Mouse (Mus musculus) testis, adult 2 months (tissue): ENCODE results near the gene Gp9.

Source experiments
- CTCF ChIP-seq: fragments of 200-500 bp; IDR thresholded peaks from 2 replicates; pipeline ENCODE4 v1.5.1; 2012; ENCODE audit warnings: low read depth, mild to moderate bottlenecking, inconsistent platforms, low read length, moderate library complexity; ENCODE audit not compliant: control insufficient read depth, insufficient read depth, insufficient replicate concordance
- POLR2A ChIP-seq: fragments of 200-500 bp; IDR thresholded peaks from 2 replicates; pipeline ENCODE4 v1.6.1; 2012; ENCODE audit warnings: low read depth, mild to moderate bottlenecking, inconsistent platforms, low read length, moderate library complexity; ENCODE audit not compliant: control insufficient read depth

DNA sequence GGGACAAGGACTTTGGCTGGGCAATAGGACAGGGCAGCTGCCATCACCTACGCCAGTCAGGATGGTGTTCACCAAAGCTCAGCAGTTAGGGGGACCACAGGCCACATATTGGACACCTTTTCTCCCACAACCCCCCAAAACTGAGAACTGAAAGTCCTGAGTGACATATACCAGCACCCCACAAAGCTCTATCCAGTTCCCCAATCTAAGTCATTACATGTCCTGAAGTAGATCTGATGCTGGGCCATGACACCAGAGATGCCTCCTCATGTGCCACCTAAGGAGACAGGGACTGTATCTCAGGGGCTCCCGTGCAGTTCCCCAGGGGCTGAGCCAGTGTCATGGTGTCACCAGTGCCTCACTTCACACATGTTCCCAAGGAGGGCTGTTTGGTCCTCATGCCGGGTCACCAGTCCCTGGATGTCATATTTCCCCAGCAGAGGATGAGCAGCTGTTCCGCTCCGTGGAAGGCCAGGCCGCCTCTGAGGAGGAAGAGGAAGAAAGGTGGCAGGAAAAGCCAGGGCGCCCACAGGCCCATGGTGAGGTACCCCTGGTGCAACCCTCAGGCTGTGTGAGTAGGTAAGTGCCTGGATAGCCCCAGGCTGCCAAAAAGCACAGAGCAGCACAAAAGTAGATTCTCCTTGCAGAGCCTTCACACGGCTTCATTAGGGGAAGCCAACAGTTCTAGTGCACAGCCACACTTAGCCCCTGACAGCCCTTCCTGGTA lies 27.5 kb upstream of the Gp9 start:
- TF ChIP-seq CTCF (no peak), POLR2A (no peak)
